Mouse (Mus musculus): Measurements from ENCODE around the gene Tsku. TPM values are rescaled to one million over a fixed set of nuclear protein-coding genes. Genes with fewer than 3 reads are reported as not detected.

The Tsku gene
- polyA plus RNA-seq, 1 experiment: 17.5 TPM

GRCm38 (mm10) chr7:98391351-98391936 is 30.3 kb upstream of the Tsku start:
- Histone ChIP-seq H3K9me3 (replicated peaks; ENCODE audit: control insufficient read depth, insufficient read depth, low read length, poor library complexity, severe bottlenecking) (no peaks in the 10 kb centered on the region), H3K4me1 (ENCODE audit: control insufficient read depth, insufficient read depth, low read length) (no peaks in the 10 kb centered on the region), H3K9ac (ENCODE audit: low read depth, poor library complexity, severe bottlenecking) (no peak overlapping the region), H3K27me3 (ENCODE audit: control insufficient read depth, insufficient read depth, low read length, poor library complexity, severe bottlenecking) (no peaks in the 10 kb centered on the region), H3K27ac (ENCODE audit: insufficient read depth, low read length) (no peak overlapping the region), H3K36me3 (ENCODE audit: control insufficient read depth, insufficient read depth, low read length, poor library complexity, severe bottlenecking) (no peaks in the 10 kb centered on the region), H3K4me3 (ENCODE audit: low read depth, low read length) (no peak overlapping the region)
- no peak for TF ChIP-seq EP300 (IDR thresholded peaks at IDR 0.05; ENCODE audit: insufficient read depth, low read depth, low read length)

DNA sequence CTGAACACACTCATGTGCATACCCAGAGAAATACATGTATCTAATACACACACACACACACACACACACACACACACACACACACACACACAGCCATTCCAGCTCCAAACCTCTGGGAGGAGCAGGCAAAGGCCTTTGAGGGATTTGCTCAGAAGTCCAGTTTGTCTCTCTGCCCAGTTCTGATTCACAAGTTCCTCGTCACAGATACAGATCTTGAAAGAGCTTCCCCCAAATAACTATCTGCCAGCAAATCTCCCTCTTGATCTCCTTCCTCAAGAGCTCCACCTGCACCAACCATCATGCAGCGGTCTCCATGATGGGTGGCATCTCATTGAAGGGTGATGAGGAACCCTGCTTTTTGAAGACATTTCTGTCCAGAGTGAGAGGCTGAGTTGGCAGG is 29.4 kb upstream of the Tsku start:
- no peak overlapping the region for H3K27ac ChIP-seq (ENCODE audit: insufficient read depth, low read length)
- H3K27me3 ChIP-seq (ENCODE audit: control insufficient read depth, insufficient read depth, low read length, poor library complexity, severe bottlenecking): no peaks in the 10 kb centered on the region
- no peaks in the 10 kb centered on the region for H3K9me3 ChIP-seq (replicated peaks; ENCODE audit: control insufficient read depth, insufficient read depth, low read length, poor library complexity, severe bottlenecking)
- no peak overlapping the region for H3K4me3 ChIP-seq (ENCODE audit: low read depth, low read length)
- H3K4me1 ChIP-seq (ENCODE audit: control insufficient read depth, insufficient read depth, low read length): no peaks in the 10 kb centered on the region
- no peak for TF ChIP-seq CTCF (IDR thresholded peaks at IDR 0.05; ENCODE audit: low read depth, low read length)
- no peak for TF ChIP-seq EP300 (IDR thresholded peaks at IDR 0.05; ENCODE audit: insufficient read depth, low read depth, low read length)
- no peak overlapping the region for H3K9ac ChIP-seq (ENCODE audit: low read depth, poor library complexity, severe bottlenecking)
- no peaks in the 10 kb centered on the region for H3K36me3 ChIP-seq (ENCODE audit: control insufficient read depth, insufficient read depth, low read length, poor library complexity, severe bottlenecking)

DNA sequence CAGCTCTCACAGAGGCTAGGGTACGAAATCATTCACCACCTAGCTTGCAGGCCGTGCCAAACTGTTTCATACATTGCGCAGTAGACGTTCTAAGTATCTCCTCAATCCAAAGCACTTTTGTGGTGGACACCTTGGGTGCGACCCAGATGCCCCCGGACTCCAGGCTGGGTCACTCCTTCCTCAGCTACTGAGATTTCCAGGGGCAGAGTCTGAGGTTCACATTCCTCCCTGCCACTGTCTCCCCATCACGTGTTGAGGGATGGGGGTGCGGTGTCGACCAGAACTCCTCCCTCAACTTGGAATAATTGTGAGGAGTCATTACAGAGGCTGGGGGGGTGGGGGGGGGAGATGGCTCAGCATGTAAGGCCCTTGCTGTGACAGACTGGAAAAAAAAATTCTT is 28.5 kb upstream of the Tsku start:
- Histone ChIP-seq H3K9me3 (replicated peaks; ENCODE audit: control insufficient read depth, insufficient read depth, low read length, poor library complexity, severe bottlenecking) (no peaks in the 10 kb centered on the region), H3K9ac (ENCODE audit: low read depth, poor library complexity, severe bottlenecking) (no peak overlapping the region), H3K36me3 (ENCODE audit: control insufficient read depth, insufficient read depth, low read length, poor library complexity, severe bottlenecking) (no peaks in the 10 kb centered on the region), H3K27me3 (ENCODE audit: control insufficient read depth, insufficient read depth, low read length, poor library complexity, severe bottlenecking) (no peaks in the 10 kb centered on the region), H3K27ac (ENCODE audit: insufficient read depth, low read length) (no peak overlapping the region), H3K4me3 (ENCODE audit: low read depth, low read length) (no peak overlapping the region), H3K4me1 (ENCODE audit: control insufficient read depth, insufficient read depth, low read length) (no peaks in the 10 kb centered on the region)
- no peak for TF ChIP-seq EP300 (IDR thresholded peaks at IDR 0.05; ENCODE audit: insufficient read depth, low read depth, low read length)
- TF ChIP-seq CTCF (IDR thresholded peaks at IDR 0.05; ENCODE audit: low read depth, low read length): no peak
- no peak for TF ChIP-seq POLR2A (IDR thresholded peaks at IDR 0.05; ENCODE audit: insufficient read depth, low read length)

DNA sequence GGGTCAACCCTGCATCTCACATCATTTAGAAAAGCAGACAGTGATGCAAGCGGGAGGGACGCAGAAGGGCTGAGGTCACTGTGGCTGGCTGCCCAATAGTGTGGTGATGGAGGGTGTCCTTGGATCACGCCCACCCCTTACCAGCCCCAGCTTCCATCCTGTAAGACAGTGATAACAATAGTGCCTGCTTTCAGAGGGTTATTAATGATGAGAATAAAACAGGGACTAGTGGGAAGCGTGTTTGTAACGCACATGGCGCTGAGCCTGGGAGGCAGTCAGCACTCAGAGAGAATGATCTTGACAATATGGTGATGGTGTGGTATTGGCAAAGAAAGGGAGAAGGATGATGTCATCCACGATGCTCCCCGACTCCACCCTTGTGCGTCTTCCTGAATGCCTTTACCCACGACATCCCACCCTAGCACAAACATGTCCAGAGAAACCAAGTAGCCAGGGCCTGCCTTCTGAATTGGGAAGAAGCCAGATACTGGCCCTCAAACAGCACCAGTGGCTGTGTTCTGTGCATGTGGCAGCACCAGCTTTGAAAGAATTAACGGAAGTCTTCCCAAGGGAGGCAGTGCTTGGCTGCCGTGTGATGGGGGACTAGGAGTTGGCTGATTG is 27.9 kb upstream of the Tsku start:
- no peak overlapping the region for H3K4me3 ChIP-seq (ENCODE audit: low read depth, low read length)
- H3K27ac ChIP-seq (ENCODE audit: insufficient read depth, low read length): no peak overlapping the region
- no peaks in the 10 kb centered on the region for H3K36me3 ChIP-seq (ENCODE audit: control insufficient read depth, insufficient read depth, low read length, poor library complexity, severe bottlenecking)
- no peaks in the 10 kb centered on the region for H3K27me3 ChIP-seq (ENCODE audit: control insufficient read depth, insufficient read depth, low read length, poor library complexity, severe bottlenecking)
- H3K9ac ChIP-seq (ENCODE audit: low read depth, poor library complexity, severe bottlenecking): no peak overlapping the region
- TF ChIP-seq CTCF (IDR thresholded peaks at IDR 0.05; ENCODE audit: low read depth, low read length) (no peak), POLR2A (IDR thresholded peaks at IDR 0.05; ENCODE audit: insufficient read depth, low read length) (no peak), EP300 (IDR thresholded peaks at IDR 0.05; ENCODE audit: insufficient read depth, low read depth, low read length) (no peak)
- no peaks in the 10 kb centered on the region for H3K9me3 ChIP-seq (replicated peaks; ENCODE audit: control insufficient read depth, insufficient read depth, low read length, poor library complexity, severe bottlenecking)
- no peaks in the 10 kb centered on the region for H3K4me1 ChIP-seq (ENCODE audit: control insufficient read depth, insufficient read depth, low read length)

DNA sequence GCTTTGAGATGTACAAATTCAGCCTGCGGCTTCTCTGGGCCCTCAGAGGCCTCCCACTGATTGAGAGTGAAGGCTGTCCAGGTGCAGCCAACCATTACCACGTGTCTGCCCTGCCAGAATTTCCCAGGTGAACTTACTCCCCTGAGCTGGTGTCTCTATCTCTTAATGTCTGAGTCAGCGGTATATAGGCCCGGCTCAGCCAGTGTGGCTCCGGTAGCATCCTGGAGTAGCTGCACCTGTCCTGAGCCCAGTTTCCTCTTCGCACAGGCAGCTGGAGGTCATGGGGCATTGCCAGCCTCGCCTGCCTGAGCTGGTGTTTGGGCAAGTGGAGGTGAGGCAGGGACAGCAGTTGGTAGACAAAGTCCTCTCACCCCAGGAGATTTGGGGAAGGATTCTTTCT is 26.1 kb upstream of the Tsku start:
- Histone ChIP-seq H3K9me3 (replicated peaks; ENCODE audit: control insufficient read depth, insufficient read depth, low read length, poor library complexity, severe bottlenecking) (no peaks in the 10 kb centered on the region), H3K27ac (ENCODE audit: insufficient read depth, low read length) (no peak overlapping the region), H3K4me3 (ENCODE audit: low read depth, low read length) (no peak overlapping the region), H3K36me3 (ENCODE audit: control insufficient read depth, insufficient read depth, low read length, poor library complexity, severe bottlenecking) (no peaks in the 10 kb centered on the region), H3K9ac (ENCODE audit: low read depth, poor library complexity, severe bottlenecking) (no peak overlapping the region), H3K27me3 (ENCODE audit: control insufficient read depth, insufficient read depth, low read length, poor library complexity, severe bottlenecking) (no peaks in the 10 kb centered on the region), H3K4me1 (ENCODE audit: control insufficient read depth, insufficient read depth, low read length) (no peaks in the 10 kb centered on the region)
- TF ChIP-seq CTCF (IDR thresholded peaks at IDR 0.05; ENCODE audit: low read depth, low read length): no peak
- TF ChIP-seq EP300 (IDR thresholded peaks at IDR 0.05; ENCODE audit: insufficient read depth, low read depth, low read length): no peak
- no peak for TF ChIP-seq POLR2A (IDR thresholded peaks at IDR 0.05; ENCODE audit: insufficient read depth, low read length)

- TF ChIP-seq CTCF (IDR thresholded peaks at IDR 0.05; ENCODE audit: low read depth, low read length) (no peak), POLR2A (IDR thresholded peaks at IDR 0.05; ENCODE audit: insufficient read depth, low read length) (no peak), EP300 (IDR thresholded peaks at IDR 0.05; ENCODE audit: insufficient read depth, low read depth, low read length) (no peak)
- H3K4me1 ChIP-seq (ENCODE audit: control insufficient read depth, insufficient read depth, low read length): no peaks in the 10 kb centered on the region
- no peak overlapping the region for H3K27ac ChIP-seq (ENCODE audit: insufficient read depth, low read length)
- H3K4me3 ChIP-seq (ENCODE audit: low read depth, low read length): no peak overlapping the region
- no peaks in the 10 kb centered on the region for H3K36me3 ChIP-seq (ENCODE audit: control insufficient read depth, insufficient read depth, low read length, poor library complexity, severe bottlenecking)
- H3K9me3 ChIP-seq (replicated peaks; ENCODE audit: control insufficient read depth, insufficient read depth, low read length, poor library complexity, severe bottlenecking): no peaks in the 10 kb centered on the region
- H3K27me3 ChIP-seq (ENCODE audit: control insufficient read depth, insufficient read depth, low read length, poor library complexity, severe bottlenecking): no peaks in the 10 kb centered on the region
- no peak overlapping the region for H3K9ac ChIP-seq (ENCODE audit: low read depth, poor library complexity, severe bottlenecking)
These were observed 24.0 kb upstream of the Tsku start for GRCm38 (mm10) chr7:98385168-98385567.

Measured in ES-Bruce4 (cell line).